Mouse (Mus musculus): ENCODE results near the gene Kcnh4.

The Kcnh4 gene

DNA sequence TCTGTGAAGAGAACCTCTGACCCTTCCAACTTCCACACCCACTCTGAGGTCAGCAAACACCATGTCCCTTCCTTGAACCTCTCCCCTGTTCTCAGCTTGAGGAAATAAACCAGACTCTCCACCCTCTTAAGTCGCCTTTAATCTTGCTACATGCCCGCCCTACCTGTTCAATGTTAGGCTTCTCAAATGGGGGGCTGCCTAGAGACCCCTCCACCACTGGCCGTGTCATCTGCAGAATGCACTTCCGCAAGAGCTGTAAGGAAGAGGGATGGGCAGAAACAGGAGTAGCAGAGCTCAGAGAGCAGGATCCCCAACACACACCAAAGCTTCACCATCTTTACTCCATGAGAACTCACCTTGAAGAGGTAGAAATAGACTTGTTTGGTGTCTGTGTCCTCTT lies 48.8 kb downstream of the Kcnh4 start:
- DNase-seq (ENCODE audit: low spot score in 2 of 2), result no peak

DNA sequence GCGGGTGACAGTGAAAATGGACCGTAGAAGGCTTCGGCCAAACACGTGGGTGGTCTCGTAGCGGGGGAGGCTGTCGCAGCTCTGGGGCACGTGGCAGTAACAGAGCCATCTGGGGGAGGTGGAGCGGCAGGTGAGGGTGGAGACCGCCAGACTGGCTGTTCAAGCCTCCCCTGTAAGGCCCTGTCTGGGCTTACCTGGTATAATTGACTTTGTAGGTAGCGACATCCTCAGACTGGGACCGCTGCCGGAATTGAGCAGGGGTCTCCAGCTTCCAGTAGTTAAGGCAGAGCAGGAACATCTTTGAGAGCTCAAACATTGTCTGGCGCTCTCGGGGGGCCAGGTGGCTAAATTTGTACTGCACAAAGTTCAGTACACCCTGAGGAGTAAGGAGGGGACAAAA lies 49.2 kb downstream of the Kcnh4 start:
- DNase-seq (ENCODE audit: low spot score in 2 of 2), result no peak

DNA sequence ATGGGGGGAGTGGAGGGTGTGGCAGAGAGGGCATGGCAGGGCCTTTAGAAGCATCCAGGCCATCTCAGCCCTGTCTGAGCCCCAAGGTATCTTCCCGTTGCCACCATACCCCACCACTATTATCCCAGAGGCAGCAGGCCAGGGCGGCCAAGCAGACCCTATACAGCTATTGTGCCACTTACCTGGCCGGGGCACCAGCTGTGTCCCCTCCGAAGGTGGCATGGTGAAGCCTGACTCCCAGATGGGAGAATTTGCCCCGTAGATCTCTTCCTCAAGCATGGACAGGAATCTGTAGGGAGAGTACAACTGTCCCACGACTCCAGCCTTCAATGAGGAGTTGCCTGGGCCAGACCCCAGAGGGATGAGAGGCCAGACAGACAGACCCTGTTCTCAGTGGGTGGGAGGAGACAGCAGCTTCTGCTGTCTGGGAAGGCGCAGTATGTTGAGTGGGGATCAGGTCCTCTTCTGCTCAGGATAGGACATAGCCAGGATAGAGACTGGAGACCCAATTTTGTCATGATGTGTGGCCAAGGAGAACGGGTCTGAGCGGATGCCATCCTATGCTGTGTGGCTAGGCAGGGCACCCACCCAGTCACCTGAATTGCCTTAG lies 50.4 kb downstream of the Kcnh4 start:
- no peak for DNase-seq (ENCODE audit: low spot score in 2 of 2)

DNA sequence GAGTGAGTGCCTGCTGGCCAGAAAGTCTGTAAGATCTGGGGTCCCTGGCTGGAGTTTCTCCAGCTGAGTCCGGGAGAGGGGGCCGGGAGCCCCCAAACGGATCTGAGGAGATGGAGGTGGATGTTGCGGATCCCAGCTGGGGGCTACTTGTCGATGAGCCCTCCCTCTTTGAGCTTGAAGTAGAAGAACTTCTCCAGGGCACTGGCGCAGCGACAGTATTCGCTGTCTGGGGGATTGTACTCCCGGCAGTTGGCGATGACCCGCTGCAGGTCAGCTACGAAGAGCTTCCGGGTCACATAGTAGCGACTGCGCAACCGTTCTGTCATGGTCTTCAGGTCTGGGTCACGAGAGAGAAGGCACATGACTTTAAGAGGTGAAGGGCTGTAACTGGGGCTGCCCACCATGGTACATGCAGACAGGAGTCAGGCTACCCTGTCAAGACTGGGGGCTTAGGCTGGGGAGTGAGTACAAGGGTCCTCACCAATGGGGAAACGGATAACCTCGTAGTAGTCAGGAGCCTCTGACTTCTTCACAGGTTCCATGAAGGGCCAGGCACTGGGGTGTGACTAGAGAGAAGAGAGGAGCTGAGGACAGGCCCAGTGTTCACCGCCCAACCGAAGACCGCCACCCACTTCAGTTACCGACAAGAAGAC lies 54.5 kb downstream of the Kcnh4 start:
- no peak for DNase-seq (ENCODE audit: low spot score in 2 of 2)

DNA sequence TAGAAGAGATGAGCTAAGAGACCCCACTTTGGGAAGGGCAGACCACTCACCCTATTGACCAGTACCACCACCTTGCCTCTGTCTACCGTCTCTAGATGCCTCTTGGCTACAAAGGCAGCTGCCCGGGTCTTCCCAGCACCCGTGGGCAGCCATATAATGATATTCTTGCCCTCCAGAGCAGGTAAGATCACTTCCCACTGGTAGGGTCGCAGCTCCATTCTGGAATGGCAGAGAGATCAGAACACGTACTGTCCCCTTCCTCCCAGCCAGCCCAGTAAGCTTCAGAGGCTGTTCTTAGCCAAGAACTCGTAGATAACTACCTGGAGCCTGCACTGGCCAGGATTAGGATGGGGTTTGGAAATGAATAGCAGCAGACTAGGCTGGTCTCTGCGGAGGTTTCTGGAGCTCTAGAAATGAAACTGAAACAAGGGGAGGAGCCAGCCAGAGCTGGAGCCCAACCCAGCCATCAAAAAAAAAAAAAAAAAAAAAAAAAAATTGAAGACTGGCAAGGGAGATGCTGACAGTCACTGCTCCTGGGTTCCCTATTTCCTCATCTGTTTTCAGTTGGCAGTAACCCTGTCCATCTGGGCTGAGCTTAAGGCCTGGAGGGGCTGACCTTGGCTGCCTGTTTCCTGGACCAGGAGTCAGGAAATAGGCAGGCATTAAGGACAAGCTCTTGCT lies 55.8 kb downstream of the Kcnh4 start, which contains the start of gene Dhx58:
Dhx58 (minus strand) TSS at position 421 of the 681 bp plus-strand sequence.
- DNase-seq (ENCODE audit: low spot score in 2 of 2), result no peak

DNA sequence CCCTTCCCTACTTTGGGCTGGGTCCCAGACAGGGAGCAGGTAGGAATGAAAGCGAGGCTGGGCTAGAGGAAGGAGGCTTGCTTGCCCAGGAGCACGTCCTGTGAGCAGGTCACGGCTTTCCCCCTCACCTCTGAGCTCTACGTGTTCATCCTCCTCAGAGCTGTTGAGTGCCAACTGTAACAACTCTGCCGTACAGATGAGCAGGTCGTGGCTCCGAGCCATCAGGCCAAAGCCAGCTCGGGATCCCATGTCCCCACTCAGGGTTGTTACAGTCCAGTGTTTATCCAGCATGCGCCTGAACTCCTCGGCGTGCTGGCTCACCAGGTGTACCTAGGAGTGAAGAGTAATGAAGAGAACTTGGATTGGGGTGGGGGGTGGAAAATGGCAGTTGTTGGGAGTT lies 56.4 kb downstream of the Kcnh4 start:
- no peak for DNase-seq (ENCODE audit: low spot score in 2 of 2)

DNA sequence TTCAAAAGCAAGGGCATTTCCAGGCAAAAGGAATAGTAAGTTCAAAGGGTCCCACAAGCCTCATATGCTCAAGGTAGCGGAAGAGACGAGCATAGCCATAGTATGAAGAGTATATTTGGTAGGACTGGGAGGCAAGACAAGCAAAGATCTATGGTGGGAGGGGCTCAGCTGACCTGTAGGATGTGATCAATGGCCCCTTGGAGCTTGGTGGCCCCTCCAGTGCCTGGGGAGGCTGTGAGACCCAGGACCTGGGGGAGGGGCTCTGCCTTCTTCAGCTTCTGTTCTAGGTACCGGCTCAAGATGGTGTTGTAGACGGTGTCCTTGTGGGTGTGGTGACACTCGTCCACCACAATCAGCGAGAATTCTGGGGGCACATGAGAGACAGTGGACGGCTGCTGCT lies 56.8 kb downstream of the Kcnh4 start:
- DNase-seq (ENCODE audit: low spot score in 2 of 2), result no peak

DNA sequence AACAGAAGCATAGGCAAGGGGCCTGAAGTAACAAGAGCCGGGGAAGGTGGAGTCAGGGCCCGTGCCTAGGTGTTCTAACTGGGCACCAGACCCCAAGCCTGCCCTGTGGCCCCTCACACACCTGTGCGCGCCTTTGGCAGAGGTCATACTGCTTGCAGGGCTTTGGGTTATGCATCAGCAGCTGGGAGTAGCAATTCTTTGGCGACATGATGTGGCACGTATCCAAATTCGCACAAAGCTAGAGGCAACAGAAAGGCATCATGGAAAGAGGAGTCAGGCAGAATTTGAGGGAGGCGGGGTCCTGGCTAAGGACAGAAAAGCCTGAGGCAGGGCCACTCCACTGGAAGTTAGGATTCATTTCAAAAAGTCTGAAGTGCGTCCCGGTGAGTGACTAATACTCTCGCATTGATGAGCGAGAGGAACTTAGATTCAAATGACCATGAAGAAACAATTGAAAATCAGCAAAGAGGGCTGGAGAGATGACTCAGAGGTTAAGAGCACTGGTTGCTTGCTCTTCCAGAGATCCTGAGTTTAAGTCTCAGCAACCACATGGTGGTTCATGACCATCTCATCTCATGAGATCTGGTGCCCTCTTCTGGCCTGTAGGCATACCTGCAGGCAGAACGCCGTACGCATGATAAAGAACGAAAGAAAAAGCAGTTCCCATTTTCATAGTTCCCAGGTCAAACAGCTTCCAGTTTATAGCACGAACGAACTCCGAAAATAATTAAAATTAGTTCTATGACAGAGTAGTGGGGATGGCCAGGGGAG lies 57.5 kb downstream of the Kcnh4 start:
- DNase-seq (ENCODE audit: low spot score in 2 of 2), result no peak

DNA sequence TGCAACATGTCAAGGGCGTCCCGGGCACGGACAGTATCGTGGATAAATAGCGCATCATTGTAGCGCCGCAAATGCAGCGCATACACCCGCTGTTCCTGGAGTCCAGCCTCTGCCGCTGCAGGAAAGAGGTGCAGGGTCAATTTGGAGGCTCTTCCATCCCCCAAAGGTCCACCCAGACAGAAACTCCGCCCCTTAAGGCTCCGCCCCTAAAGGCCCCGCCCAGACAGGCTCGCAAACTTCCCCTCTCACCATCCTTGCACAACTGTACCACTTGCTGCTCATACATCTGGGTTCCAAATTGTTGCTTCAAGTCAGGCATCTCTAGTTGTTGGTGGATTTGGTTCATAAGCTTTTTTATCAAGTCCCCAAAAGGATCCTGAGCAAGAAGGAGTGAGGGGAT lies 58.4 kb downstream of the Kcnh4 start:
- DNase-seq (ENCODE audit: low spot score in 2 of 2), result no peak

DNA sequence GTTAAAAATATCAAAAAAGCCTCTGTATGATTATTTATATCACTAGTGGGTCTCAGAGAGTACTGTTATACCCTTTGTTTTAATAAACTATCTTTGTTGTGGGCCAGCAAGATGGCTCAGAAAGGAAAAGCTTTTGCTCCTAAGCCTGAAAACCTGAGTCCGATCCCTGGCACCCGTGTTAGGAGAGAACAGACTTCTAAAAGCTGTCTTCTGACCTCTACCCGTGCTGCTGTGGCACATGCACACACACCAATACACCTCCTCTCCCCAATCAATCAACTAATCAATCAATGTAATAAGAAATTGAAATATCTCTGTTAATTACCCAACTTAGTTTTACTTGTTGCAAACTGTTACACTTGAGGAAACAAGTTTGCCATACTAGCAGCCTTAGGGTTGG lies 59.0 kb downstream of the Kcnh4 start:
- no peak for DNase-seq (ENCODE audit: low spot score in 2 of 2)

DNA sequence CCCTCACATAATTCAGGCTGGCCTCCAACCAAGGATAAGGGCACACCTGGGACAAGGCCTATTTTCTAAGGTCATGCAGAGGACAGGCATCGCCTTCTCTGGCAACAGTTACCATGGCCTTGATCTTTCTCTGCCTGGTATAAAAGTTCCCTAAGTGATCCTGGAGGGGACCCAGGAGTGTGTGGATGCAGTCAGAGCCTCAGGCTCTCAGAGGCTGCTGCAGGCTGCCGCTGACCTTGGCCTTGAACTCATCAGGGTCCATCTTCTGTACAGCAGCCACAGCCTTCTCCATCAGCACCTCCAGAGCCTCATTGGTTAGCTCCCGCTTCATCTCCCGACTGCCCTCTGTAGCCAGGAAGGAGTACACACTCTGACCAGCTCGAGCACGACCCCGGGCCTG lies 61.8 kb downstream of the Kcnh4 start:
- no peak for DNase-seq (ENCODE audit: low spot score in 2 of 2)

DNA sequence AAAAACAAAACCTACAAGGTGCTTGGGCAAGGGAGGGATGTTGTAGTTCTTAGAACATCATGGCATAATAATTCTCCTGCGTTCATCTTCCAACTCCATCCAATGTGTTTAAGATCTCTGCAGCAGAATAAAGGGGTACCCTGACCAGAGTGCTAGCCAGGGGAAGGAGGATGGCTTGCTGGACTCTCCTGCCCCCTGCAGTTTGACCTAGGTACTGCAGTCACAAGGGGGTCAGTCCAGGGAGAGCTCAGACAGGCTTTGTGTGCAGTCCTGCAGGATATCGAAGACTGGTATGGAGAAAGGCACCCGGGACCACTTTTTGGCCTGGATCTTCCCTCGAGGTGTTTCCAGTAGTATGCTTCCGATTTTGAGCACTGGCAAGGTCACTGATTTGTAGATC lies 64.8 kb downstream of the Kcnh4 start:
- peak in 1 of 2 experiments; percentile 74 for DNase-seq (ENCODE audit: low spot score in 2 of 2)

DNA sequence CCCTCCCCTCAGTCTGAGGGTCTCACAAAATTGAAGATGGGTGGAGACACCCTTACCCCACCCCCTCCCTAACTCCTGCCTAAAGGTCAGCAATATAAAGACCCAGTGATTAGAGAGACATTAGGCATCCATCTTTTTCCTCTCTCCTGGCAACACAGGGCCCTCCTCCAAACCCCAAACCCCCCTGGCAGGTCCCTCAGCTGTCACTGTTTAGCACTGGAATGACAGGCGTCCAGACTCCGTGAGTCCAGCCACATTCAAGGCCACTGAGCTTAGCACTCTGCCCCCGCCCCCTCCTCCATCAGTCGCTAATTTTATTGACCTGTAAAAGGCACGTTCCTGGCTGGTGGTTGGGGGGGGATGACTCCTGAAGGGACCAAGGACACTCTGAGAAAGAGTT lies 66.6 kb downstream of the Kcnh4 start:
- no peak for DNase-seq (ENCODE audit: low spot score in 2 of 2)

DNA sequence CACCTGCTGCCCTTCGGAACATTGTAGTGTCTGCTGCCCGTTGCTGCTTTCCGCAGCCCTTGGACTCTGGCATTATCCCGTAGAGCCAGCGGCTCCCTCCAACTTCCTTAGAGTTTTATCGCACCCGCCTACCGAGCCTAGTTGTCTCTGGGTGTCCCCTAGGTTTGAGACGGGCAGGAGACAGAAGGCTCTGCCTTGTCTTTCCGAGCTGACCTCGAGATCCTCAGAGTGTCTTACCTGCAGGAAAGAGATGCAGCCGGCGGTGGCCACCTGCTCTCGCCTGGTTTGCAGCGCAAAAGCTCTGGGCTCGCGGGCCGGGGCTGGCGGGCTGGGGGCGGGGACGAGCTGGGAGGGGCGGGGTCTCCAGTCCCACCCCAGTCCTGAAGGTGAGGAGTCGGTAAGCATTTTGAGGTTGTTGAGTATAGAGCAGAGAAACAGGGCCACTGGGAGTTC lies 67.6 kb downstream of the Kcnh4 start, which contains the start of gene Zfp385c:
Zfp385c (minus strand) TSS at position 292 of the 453 bp plus-strand sequence.
- DNase-seq (ENCODE audit: low spot score in 2 of 2), result no peak

DNA sequence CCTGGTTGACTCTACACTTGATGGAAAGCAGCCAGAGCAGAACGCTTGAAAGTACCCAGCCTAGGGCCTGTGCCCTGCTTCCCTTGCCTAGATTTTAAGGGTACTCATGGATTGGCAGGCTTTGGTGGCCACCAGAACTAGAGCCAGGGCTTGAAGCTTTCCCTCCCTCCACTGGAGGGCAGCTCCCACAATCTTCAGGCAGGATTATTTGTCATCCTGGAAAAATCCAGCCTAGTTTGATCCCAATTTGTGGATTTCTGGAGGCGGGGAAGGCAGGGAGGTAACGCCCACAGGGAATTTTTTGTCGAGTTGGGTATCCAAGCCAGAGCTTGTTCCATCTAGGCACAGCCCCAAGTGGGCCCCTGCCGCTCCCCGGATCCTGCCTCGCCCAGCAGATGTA lies 69.4 kb downstream of the Kcnh4 start:
- no peak for DNase-seq (ENCODE audit: low spot score in 2 of 2)
